Mouse (Mus musculus): ENCODE results near the gene Ablim1.

Gene Ablim1

GRCm38 (mm10) chr19:57195169-57195930, 119.4 kb downstream of the Ablim1 start:
- intact Hi-C loops (cut with DNase I): loop anchor here (5.0 kb wide), 1 partner anchor 42 kb away; no protein-coding TSS in a partner anchor

- intact Hi-C loops (cut with DNase I): no loop called here
These were observed 120.8 kb downstream of the Ablim1 start for GRCm38 (mm10) chr19:57193958-57194357.

- intact Hi-C loops (cut with DNase I): no loop called here
These were observed 121.3 kb downstream of the Ablim1 start for GRCm38 (mm10) chr19:57193382-57193781.

DNA sequence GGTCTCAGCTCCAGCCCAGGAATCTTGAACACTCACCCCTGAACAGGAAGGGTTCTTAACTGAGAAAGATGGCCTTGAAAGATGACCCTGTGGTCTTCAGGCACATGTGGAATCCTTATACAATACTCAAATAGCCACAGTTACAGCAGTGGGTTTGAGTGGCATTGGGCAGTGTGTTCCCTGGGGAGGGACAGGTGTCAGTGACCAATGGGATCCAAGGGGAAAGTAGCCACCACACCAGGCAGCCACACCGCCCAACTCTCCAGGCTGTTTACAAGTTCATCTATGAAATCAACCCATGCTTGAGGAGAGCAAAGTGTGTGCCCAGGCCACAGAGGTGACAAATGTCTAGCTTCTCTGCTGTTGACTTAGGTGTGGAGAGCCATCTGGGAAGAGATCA, 123.6 kb downstream of the Ablim1 start:
- intact Hi-C loops (cut with DNase I): no loop called here

DNA sequence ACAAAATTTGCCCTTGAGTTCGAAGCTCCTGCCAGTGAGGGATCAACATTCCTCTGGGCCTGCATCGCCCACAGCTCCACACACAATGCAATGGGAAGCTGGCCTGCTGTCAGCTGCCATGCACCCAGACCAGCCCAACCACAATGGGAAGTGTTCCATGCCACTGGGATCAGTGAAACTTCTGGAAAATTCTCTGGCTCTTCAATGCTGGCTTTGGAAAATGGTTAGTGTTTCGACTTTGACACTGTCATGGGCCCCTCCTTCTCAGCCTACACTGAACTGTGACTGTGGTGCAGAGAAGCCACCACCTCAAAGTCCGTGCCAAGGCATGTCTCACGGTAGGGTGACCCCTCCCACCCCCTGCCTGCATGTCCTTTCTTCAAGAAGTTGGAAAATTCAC, 125.3 kb downstream of the Ablim1 start:
- intact Hi-C loops (cut with DNase I): no loop called here

- intact Hi-C loops (cut with DNase I): no loop called here
These were observed 126.2 kb downstream of the Ablim1 start for GRCm38 (mm10) chr19:57188553-57188952.

DNA sequence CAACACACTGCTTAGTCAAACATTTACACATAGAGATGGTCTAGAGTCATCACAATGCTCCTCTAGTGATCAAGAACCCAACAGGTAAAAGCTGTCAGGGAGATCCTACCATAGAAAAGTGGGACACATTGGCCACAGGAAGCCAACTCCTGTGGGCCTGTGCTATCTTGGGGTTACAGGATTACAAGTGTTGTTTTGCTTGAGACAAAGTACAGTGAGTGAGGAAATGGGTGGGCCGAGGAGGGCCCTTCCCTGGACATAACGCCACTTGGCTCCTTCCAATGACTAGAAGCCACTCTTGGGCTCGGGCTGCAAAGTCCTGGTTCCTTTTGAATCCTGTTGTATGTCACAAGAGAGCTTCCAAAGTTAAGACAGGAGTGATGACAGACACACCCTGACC, 129.7 kb downstream of the Ablim1 start:
- intact Hi-C loops (cut with DNase I): no loop called here

GRCm38 (mm10) chr19:57182938-57183720, 131.6 kb downstream of the Ablim1 start:
- intact Hi-C loops (cut with DNase I): no loop called here

GRCm38 (mm10) chr19:57181852-57182528, 132.7 kb downstream of the Ablim1 start:
- intact Hi-C loops (cut with DNase I): no loop called here

DNA sequence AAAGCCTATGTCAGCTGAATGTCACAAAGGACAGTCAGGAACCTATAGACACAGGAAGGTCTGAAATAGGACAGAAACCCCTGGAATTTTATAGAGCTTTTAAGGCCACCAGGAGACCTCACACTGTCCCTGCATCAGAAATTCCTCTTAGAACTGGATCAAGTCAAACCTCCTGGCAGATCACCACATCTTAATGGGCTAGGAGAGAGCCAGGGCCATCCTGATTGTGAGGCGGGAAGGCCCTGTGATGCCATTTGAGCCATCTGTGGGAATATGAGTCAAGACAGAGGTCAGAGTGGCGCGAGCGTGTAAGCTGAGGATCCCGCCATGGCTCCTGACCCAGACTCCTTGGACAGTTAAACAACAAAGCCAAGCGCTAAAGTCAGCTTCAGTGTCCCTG, 133.4 kb downstream of the Ablim1 start:
- intact Hi-C loops (cut with DNase I): no loop called here

GRCm38 (mm10) chr19:57180908-57181307, 133.8 kb downstream of the Ablim1 start:
- intact Hi-C loops (cut with DNase I): no loop called here

DNA sequence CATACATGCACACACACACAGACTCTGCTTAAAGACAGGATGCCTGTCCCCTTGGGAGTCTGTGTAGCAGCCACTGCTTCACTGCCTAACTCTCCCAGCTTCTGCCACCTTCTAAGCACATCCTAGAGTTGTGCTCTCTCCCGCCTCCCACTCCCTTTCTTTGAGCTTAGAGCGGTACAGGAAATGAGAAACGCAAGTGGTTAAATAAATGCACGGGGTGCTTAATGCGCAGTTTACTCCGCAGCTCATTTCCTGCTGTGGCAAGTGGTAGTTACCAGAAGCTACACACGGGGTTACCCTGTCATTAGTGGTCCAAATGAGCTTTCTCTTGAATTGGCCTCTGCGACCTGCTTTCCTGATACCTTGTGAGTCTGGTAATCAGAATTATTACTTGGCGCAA, 134.4 kb downstream of the Ablim1 start:
- intact Hi-C loops (cut with DNase I): no loop called here

- intact Hi-C loops (cut with DNase I): no loop called here
These were observed 135.4 kb downstream of the Ablim1 start for GRCm38 (mm10) chr19:57179269-57179668.

DNA sequence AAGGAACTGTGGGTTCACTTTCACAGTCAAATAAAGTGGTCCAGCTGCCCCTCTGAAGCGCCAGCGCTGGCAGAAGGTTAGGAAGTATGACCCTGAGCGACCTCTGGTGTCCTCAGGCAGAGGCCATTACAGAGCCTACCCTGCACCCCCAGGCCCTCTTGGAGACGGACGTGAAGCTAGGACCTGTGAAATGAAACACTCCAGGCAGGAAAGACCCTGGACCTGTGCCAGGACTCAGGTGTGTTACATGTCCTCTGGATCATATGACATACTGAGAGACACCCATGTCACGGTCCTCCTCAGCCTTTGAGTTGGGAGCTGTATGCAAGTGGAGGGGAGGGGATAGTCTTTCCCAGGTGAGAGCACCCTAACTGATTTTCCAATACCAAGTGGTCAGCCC, 137.4 kb downstream of the Ablim1 start:
- intact Hi-C loops (cut with DNase I): no loop called here

GRCm38 (mm10) chr19:57175077-57175476, 139.6 kb downstream of the Ablim1 start:
- intact Hi-C loops (cut with DNase I): no loop called here

GRCm38 (mm10) chr19:57174541-57174940, 140.2 kb downstream of the Ablim1 start:
- intact Hi-C loops (cut with DNase I): no loop called here

GRCm38 (mm10) chr19:57174045-57174444, 140.7 kb downstream of the Ablim1 start:
- intact Hi-C loops (cut with DNase I): no loop called here

- intact Hi-C loops (cut with DNase I): no loop called here
These were observed 142.4 kb downstream of the Ablim1 start for GRCm38 (mm10) chr19:57172321-57172720.

DNA sequence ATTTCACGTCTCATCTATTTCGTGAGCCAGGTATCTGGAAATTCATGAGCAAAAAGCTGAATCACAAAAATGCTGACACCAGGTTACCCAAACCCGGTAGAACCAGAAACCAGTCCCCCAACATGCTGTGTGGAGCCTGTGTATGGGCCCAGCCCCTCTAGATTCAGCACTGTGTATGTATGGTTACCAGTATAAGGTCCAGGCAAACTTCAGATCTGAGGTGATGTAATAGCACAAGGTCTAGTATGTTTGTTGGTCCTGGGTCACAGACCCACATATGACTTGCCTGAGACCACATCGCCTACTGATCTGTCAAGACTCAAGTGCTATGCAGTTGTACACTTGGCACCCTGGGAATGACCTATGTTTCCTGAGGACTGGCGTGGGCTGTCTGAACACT, 143.8 kb downstream of the Ablim1 start:
- intact Hi-C loops (cut with DNase I): no loop called here

DNA sequence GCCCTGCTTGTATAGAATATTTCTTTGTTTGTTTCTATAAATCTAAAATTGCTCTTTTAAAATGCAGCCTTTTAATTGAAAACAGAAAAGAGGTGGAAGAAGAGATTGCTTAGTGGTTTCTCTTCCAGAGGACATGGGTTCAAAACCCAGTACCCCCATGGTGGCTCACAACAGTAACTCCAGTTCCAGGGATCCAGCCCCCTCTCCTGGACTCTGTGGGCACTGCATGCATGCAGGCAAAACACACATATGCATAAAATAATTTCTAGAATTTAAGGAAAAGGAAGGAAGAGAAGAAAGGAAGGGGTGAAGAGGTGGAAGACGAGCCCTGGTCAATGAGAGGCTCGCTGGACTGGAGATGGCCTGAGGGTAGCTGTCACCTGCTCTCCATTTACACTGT, 145.2 kb downstream of the Ablim1 start:
- intact Hi-C loops (cut with DNase I): no loop called here

GRCm38 (mm10) chr19:57167721-57168120, 147.0 kb downstream of the Ablim1 start:
- intact Hi-C loops (cut with DNase I): no loop called here

GRCm38 (mm10) chr19:57164882-57165281, 149.8 kb downstream of the Ablim1 start:
- intact Hi-C loops (cut with DNase I): loop anchor here (5.0 kb wide), 1 partner anchor 87 kb away; no protein-coding TSS in a partner anchor
